Mouse (Mus musculus) thymus, postnatal 14 days (tissue): ENCODE measurements around the gene Mmp25.

ENCODE experiments used
- DNase-seq: peaks from one replicate; pipeline ENCODE4 v3.0.0; 2021

The Mmp25 gene

GRCm38 (mm10) chr17:23644613-23645495, at the start of gene Mmp25:
TSS of gene Mmp25 (minus strand) at chr17:23645277.
- DNase-seq = no peak

GRCm38 (mm10) chr17:23694491-23694890, 49.4 kb upstream of the Mmp25 start:
- no peak for DNase-seq

- DNase-seq = no peak
Observed at GRCm38 (mm10) chr17:23683856-23684672, 39.0 kb upstream of the Mmp25 start, which contains the start of gene Cldn9. TSS of gene Cldn9 (minus strand) at chr17:23684026.

GRCm38 (mm10) chr17:23683226-23683625, 38.1 kb upstream of the Mmp25 start:
- no peak for DNase-seq

- no peak for DNase-seq
Observed at GRCm38 (mm10) chr17:23682530-23682929, 37.5 kb upstream of the Mmp25 start.

- DNase-seq = no peak
Observed at GRCm38 (mm10) chr17:23682092-23682491, 37.0 kb upstream of the Mmp25 start.

GRCm38 (mm10) chr17:23681086-23681485, 36.0 kb upstream of the Mmp25 start:
- no peak for DNase-seq

- no peak for DNase-seq
Observed at GRCm38 (mm10) chr17:23680336-23680735, 35.3 kb upstream of the Mmp25 start.

GRCm38 (mm10) chr17:23679127-23679835, 34.2 kb upstream of the Mmp25 start, which contains the start of gene Cldn6:
TSS of gene Cldn6 (plus strand) at chr17:23679249.
- no peak for DNase-seq

- peak; percentile 91 for DNase-seq
Observed at GRCm38 (mm10) chr17:23677236-23677679, 32.2 kb upstream of the Mmp25 start, which contains the start of gene Tnfrsf12a. TSS of gene Tnfrsf12a (minus strand) at chr17:23677468.

- peak; percentile 50 for DNase-seq
Observed at GRCm38 (mm10) chr17:23676473-23677031, 31.5 kb upstream of the Mmp25 start.

GRCm38 (mm10) chr17:23675564-23676281, 30.6 kb upstream of the Mmp25 start:
- DNase-seq = peak; percentile 34

- DNase-seq = no peak
Observed at GRCm38 (mm10) chr17:23675127-23675526, 30.1 kb upstream of the Mmp25 start.

- DNase-seq = no peak
Observed at GRCm38 (mm10) chr17:23674271-23674952, 29.3 kb upstream of the Mmp25 start.

GRCm38 (mm10) chr17:23673424-23674073, 28.5 kb upstream of the Mmp25 start, which contains the start of the genes Hcfc1r1 and Thoc6:
TSS of gene Hcfc1r1 (plus strand) at chr17:23673596.
TSS of gene Thoc6 (minus strand) at chr17:23673882.
- DNase-seq = peak; percentile 95

- DNase-seq = no peak
Observed at GRCm38 (mm10) chr17:23672761-23673160, 27.7 kb upstream of the Mmp25 start.

GRCm38 (mm10) chr17:23671519-23671918, 26.4 kb upstream of the Mmp25 start:
- DNase-seq = no peak

- DNase-seq = no peak
Observed at GRCm38 (mm10) chr17:23670516-23671074, 25.5 kb upstream of the Mmp25 start.

- no peak for DNase-seq
Observed at GRCm38 (mm10) chr17:23665511-23665910, 20.4 kb upstream of the Mmp25 start.

- DNase-seq = peak; percentile 48
Observed at GRCm38 (mm10) chr17:23664556-23665021, 19.5 kb upstream of the Mmp25 start.
